Mouse (Mus musculus) ovary, postnatal 36 days (tissue): Measurements from ENCODE around the gene Clstn2.

Experiments used
- DNase-seq: peaks from one replicate; pipeline ENCODE4 v3.0.0; 2022; ENCODE audit warnings: low spot score, mixed read lengths

Gene Clstn2

DNA sequence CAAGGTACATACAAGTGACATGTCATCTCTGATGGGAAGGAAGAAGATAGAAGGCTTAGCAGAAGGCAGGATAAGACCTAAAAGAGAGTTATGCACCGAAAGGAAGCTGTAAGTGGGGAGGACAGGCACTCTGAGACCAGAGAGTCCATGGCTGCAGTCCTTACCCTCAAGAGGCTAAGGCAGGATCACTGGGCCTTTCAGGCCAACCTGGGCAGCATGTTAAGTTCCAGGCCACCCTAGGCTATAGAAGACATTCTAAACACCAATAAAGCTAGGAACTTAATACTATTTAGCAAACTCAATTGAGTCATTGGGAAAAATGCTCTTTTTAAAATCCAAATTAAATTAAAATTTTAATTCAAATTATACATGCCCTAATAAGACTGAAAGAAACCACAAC lies 258.0 kb downstream of the Clstn2 start:
- no peak for DNase-seq

- DNase-seq, result no peak
Measured at GRCm38 (mm10) chr9:97773911-97774310, 259.1 kb downstream of the Clstn2 start.

DNA sequence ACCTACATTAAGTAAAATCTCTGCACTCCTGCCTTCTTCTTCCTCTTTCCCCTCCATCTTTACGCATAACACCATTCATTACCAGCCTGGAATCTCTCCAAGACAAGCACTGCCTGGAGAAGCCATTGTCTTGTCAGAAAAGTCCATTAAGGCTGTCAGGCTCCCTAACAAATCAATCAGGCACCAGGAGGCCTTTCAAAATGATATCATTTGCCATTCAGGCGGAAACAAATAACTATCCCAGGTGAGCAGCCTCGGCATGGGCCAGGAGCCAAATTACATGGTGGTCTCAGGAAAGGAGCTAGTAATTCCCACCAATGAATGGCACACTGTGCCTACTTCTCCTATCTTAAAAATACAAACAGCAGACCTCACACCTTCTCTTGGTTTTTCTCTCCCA lies 260.6 kb downstream of the Clstn2 start:
- DNase-seq, result no peak

DNA sequence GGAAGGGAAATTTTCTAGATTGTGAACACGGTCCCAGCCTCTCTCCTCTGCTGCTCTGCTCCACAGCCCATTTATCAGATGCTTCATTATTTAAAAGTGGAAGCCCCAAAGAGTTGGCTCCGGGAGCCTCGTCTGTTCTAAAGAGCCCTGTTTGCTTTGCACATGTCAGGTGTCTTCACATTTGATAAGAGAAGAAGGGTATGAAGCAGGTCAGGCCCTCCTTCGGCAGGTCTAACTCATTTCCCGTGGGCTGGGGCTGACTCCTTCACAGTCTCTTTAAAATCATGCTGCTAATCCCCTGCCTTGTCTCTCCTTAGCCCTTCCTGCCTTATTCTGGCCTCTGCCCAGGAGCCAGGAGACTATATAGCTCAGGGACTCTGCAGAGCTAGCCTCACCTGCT lies 263.6 kb downstream of the Clstn2 start:
- no peak for DNase-seq

- no peak for DNase-seq
Measured at GRCm38 (mm10) chr9:97765251-97765767, 267.7 kb downstream of the Clstn2 start.

GRCm38 (mm10) chr9:97763048-97763447 lies 269.9 kb downstream of the Clstn2 start:
- no peak for DNase-seq

GRCm38 (mm10) chr9:97755599-97756270 lies 277.2 kb downstream of the Clstn2 start:
- no peak for DNase-seq

DNA sequence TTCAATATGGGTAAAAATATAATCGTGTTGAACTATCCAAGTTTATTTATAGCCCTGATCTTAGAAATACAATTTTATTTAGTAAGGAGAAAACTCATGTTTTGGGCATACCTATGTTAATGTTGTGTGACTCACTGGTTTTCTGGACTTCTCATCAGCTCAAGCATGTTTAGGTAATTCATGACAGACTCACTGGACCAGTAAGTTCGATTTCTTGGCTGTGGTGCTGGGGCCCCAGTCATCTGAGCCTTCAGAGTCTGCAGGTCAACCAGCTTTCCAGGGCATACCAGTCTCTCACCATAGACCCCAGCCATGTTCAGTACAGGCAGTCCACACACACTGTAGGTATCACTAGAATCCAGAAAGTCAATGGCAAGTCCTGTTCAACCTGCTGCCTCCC lies 279.3 kb downstream of the Clstn2 start:
- no peak for DNase-seq

GRCm38 (mm10) chr9:97746574-97746973 lies 286.4 kb downstream of the Clstn2 start:
- DNase-seq, result no peak

DNA sequence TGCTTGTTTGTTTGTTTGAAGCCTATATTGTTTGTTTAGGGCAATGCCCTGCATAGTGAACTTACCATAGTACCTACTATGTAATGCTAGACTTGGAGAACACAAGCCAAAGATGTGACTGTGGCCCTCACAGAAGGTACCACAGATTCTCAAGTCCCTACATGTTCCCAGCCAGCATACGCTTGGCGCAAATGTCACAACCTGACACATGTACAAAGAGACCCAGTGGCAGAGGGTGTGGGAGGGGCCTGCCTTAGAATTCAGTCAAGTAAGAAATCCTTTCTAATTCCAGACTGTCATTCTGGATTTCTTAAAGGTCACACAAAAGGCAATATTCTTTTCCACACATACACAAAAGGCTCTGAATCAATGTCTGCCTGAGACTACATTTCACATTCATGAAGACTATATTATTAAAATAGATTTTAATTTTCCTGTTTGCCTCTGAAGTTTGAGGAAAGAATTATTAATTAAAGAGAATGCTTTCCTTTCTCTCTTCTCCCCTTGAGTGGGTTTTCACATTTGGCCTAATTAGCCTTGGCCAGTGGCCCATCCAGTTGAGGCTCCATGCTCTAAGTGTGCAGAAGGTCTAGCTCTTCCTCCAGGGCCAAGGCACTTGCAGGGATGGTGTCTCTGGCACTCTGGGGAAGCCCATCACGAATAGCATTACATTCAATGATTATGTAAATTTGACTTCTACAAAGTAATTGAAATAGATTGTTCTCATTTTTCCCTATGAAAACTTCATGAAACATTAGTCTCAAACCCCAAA lies 305.1 kb downstream of the Clstn2 start:
- DNase-seq, result no peak

- DNase-seq, result no peak
Measured at GRCm38 (mm10) chr9:97717728-97718127, 315.3 kb downstream of the Clstn2 start.

DNA sequence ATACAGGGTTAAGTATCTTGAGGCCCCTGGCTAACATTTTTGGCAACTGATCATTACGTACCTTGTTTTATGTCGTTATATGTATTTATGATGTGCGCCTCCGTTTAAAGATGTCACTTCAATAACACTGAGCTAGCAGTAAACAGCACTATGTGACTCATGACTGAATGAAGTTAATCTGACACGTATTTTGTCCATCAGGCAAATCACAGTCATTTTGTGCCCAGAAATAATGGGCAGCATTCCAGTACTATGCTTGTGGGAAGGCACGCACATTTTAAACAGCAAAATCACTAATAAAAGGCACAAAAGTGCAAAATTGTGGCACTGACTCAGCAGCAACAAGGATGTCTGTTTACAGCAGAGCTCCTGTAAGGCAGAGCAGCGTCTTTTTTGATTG lies 316.0 kb downstream of the Clstn2 start:
- no peak for DNase-seq

DNA sequence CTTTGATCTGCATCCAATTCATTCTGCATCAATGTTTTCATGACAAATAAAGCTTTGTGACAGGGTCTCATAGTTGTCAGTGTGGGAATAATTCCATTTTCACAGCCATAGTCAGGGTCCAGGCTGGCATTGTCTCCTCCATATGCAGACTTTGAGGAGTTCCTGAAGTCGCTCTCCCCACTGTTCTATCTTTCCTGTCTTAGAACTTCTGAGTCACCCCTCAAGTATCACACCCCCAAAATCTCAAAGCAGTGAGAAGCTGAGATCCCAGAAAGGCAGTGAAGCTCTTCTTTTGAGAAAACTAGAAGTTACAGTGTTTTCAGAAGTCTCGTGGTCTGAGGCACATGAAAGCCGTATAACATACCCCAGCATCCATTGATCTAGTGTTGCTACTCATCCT lies 320.1 kb downstream of the Clstn2 start:
- no peak for DNase-seq

DNA sequence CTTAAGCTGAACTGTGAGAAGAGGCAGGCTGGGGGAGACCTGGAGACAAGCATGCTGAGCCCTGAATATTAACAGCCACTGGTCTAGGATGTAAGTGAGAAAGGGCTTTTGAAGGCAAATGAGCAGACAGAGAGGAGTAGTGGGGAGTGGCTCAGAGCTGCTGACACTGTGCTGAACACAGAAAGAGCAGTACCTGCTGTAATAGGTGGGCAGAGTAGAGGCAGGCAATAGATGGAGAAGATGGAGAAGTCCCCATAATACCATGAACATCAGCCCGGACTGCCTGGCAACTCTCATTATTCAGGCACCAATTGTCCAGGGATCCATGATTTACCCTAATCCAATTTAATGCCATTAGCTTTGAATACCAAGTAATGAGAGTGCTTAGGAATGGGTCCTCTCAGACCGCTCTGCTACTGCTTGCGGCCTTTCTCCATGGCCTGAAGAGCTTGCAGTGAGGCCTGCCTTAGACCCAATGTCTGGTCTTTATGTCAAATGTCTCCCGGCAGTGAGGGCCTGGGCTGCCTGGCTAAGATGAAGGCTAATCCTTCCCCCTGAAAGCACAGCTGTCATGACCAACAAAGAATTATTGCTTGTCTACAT lies 329.0 kb downstream of the Clstn2 start:
- DNase-seq, result no peak

GRCm38 (mm10) chr9:97702989-97703388 lies 330.0 kb downstream of the Clstn2 start:
- no peak for DNase-seq

- DNase-seq, result no peak
Measured at GRCm38 (mm10) chr9:97699983-97700382, 333.0 kb downstream of the Clstn2 start.

GRCm38 (mm10) chr9:97699020-97699419 lies 334.0 kb downstream of the Clstn2 start:
- no peak for DNase-seq

DNA sequence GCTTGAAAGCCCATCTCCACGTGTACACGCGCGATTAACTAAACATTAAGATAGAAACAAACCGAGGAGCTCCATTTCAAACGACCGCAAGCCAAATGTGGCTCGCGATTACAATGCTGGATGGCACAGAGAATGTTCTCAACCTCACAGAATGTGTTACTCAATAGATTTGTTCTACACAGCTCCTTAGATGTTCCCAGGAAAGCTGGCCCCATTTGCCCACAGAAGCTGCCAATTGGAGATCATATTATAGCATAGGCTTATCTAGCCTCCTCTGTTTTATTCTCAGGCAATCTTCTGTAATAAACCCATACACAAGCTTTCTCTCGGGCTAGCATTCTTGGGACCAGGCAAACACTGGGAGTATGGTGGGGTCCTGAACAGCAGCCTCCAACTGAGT lies 334.9 kb downstream of the Clstn2 start:
- no peak for DNase-seq

GRCm38 (mm10) chr9:97696655-97697235 lies 336.2 kb downstream of the Clstn2 start:
- DNase-seq, result no peak

GRCm38 (mm10) chr9:97695278-97695677 lies 337.7 kb downstream of the Clstn2 start:
- no peak for DNase-seq

- DNase-seq, result no peak
Measured at GRCm38 (mm10) chr9:97686826-97687425, 346.1 kb downstream of the Clstn2 start.

- DNase-seq, result no peak
Measured at GRCm38 (mm10) chr9:97685664-97686063, 347.3 kb downstream of the Clstn2 start.
